Mouse (Mus musculus): ENCODE measurements around the gene Olfr187.
"Not testable (repeated sequence)": the region's sequence is repeated elsewhere in the genome, so short reads cannot be mapped to it uniquely, and the experiment has no call there.

Gene Olfr187

DNA sequence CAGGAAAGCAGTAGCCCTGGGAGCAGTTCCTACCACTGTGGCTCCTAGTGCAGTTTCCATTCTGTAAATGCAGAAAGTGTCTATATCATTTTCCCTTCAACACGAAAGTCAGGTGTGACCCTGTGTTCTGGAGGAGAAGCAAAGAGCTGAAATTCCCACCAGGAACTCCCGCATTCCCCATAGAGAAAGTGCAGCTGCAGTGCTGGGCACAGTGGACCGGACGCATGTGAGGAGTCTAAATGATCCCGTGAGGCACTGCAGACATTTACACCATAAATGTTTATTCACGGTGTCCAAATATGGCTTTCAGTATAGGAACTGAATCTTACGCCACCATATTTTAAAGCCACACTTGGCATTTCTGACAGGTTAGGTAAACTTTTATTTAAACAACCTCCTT, at the start of gene Olfr187:
Gene Olfr187, minus strand, starts transcription at position 58 of the 400 bp plus-strand sequence.
- DNase-seq (ENCODE audit: low spot score) = no peak

DNA sequence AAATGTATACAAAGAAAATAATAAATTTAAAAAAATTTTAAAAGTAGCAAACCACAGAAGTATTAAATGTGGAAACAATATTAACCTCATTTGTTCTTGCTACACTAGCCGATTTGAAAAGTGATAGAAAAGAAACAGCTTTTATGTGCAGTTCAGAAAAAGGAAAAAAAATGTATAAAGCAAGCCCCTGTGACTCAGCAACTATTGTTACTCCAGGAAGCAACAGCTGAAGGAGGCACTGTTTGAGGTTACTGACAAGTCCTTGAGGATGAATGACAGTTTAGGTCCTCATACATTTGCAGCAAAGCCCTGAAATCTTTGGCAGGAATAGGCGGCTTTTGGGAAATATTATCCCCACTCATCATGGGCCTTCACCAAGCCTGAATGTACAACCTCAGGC, 41.5 kb upstream of the Olfr187 start:
- DNase-seq (ENCODE audit: low spot score) = not testable (repeated sequence)

DNA sequence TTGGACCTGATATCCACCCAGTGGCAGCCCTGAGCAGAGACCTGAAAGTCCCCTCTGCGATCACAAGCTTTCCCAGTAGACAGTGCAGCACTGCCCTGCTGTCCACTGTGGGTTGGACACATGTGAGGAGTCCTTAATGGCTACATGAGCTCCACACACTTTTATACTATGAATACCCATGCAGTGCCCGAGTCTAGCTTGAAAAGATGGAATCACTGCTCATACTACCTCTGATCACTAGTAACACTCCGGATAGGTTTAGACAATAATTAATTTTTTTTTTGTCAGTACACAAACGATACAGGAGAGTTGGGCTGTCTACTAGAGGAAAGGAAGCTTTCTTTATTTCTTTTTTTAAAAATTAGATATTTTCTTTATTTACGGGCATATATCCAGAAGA, 38.3 kb upstream of the Olfr187 start, which contains the start of gene Olfr190:
Gene Olfr190, minus strand, starts transcription at position 101 of the 400 bp plus-strand sequence.
- DNase-seq (ENCODE audit: low spot score) = no peak

DNA sequence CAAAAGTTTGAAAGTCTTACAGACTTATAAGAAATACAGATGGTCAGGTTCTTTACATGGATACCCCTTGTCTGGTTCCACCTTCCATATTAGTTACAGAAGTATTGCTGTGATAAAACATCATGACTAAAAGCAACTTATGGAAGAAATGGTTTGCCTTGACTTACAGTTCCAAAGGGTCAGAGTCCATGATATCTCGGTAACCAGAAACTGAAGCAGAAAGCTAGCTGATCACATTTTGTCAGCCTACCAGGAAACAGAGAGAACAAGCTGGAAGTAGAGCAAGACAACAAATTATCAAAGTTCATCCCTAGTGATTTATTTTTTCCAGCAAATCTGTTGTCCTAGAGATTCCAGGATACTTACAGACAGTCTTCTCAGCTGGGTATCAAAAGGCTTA, 34.0 kb upstream of the Olfr187 start:
- DNase-seq (ENCODE audit: low spot score) = no peak

DNA sequence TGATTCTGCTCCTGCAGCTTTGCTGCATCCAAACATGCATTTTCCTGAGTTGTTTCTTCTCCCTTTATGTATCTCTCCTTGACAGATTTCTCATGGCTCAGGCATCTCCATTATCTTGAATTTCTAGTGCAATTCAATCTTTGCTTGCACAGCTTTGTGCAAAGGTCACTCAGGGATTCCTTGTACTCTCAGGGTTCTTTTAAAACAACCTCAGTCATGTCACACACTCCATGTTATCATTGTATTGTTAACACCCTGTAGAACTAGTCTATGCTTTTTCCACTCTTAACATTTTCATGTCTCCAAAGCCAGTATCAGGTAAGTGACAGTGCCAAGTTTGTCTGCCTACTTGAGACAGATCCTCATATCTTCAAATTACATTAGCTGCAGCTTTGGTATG, 32.2 kb upstream of the Olfr187 start:
- no peak for DNase-seq (ENCODE audit: low spot score)

DNA sequence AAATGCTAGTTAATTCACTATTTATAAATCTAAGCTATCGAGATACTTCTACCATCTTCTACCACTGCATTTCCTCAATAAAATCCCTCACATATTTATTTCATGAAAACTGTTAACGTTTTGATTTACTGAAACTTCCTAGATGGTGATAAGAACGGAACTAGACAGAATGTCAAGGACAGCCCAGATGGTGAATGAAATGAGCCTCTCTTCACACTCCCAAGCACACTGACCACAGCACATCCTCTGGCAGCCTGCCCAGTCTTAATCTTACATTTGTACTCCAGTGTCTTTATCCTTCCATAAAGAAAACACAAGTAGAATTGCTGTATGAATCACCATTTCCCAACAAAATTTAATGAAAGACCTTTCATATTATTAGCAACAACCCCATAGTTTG, 22.8 kb upstream of the Olfr187 start:
- DNase-seq (ENCODE audit: low spot score) = not testable (repeated sequence)

DNA sequence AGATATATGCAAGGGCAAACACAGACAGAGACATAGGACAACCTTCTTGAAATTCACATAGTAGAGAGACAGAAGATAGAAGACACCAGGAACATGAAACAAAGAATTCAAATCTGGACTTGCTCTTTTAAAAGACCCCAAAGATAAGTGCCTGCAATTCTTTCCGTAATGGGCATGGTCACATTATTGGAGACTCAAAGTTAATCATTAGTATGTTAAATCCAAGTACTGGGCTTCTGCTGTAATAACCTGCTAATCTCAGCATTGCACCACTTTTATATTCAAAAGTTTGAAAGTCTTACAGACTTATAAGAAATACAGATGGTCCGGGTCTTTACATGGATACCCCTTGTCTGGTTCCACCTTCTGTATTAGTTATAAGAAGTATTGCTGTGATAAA, 9.7 kb upstream of the Olfr187 start:
- not testable (repeated sequence) for DNase-seq (ENCODE audit: low spot score)

DNA sequence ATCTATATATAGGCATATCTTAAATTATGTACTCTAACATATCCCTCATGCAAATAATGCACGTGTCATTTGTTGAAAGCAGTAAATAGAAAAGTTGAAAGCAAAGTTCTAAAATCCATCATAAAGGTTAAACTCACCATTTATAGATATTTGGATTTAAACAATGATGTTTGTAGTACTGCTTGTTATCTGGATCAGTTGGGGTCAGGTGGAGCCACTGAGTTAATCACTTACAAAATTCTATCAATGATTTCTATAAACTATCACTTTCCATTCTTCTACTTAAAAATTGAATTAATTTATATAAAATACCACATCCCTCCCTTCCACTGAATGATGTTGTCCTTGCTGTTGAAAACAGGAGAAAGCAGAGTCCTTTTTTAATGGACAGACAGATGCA, 9.3 kb upstream of the Olfr187 start:
- DNase-seq (ENCODE audit: low spot score) = no peak

DNA sequence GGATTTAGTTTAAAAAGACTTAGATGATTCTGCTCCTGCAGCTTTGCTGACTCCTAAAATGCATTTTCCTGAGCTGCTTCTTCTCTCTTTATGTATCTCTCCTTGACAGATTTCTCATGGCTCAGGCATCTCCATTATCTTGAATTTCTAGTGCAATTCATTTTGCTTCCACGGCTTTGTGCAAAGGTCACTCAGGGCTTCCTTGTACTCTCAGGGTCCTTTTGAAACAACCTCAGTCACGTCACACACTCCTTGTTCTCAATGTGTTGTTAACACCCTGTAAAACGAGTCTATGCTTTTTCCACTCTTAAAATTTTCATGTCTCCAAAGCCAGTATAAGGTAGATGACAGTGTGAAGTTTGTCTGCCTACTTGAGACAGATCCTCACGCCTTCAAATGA, 8.0 kb upstream of the Olfr187 start:
- DNase-seq (ENCODE audit: low spot score) = no peak

DNA sequence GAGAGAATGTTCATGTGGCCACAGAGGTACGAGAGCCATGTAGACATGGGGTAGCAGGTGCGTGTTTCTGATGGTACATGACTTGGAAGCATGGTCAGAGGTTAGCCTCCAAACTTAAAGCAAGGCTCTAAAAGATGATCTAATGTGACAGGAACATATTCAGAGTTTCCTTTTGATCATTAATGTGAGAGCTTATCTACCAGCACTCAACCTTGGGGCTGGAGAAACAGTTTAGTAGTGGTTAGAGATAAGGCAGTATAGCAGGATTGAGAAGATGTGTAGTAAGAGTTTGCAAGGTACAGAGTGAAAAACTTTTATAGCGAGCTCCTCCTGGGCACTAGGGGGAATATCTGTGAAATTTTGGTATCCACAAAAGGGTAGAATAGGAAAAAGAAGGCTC, 6.3 kb upstream of the Olfr187 start:
- DNase-seq (ENCODE audit: low spot score) = no peak

DNA sequence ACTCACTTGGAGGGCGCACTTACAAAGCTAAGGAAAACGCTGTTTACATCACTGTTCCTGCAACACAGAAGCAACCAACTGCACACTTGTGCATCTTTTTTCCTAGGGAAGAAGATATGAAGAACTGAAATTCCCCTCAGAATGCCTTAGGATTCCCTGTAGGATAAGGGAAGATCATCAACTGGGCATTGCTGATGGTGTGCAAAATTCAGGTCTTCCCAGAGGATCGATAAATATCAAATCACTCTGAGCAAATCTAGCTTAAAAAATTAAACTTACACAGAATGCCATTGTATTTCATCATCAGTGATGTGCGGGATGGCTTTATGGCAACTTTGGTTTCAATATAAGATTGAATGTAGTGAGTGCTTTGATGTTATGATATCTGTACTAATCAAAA, 9.4 kb downstream of the Olfr187 start, which contains the start of gene Olfr186:
Gene Olfr186, minus strand, starts transcription at position 101 of the 400 bp plus-strand sequence.
- DNase-seq (ENCODE audit: low spot score) = no peak

DNA sequence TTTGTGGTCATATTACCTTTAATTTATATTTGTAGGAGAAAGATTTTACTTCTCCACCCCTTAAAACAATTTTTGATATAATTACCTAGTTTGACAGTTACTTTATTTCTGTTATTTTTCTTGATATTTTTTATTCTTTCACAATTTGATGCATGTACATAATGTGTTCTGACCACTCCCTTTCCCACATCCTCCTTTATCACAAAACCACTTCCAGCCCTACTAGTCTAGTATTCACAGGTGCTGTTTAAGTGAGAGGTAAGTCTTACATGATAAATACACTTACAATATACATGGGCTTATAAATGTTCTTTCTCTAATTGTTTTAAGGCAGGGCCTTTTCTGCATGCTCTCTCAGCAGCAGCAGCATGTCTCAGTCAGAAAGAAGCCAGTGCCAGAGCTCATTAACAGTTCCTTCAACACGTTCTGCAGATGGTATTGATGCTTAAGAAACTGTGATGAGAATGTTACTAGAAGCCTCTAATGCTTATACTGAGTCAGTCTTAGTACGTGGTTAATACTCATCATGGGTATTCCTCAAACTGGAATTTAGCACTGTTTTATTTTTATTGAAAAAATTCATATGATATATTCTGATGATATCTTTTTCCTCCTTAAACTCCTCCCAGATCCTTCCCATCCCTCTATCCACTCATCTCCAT, 26.1 kb downstream of the Olfr187 start:
- no peak for DNase-seq (ENCODE audit: low spot score)

DNA sequence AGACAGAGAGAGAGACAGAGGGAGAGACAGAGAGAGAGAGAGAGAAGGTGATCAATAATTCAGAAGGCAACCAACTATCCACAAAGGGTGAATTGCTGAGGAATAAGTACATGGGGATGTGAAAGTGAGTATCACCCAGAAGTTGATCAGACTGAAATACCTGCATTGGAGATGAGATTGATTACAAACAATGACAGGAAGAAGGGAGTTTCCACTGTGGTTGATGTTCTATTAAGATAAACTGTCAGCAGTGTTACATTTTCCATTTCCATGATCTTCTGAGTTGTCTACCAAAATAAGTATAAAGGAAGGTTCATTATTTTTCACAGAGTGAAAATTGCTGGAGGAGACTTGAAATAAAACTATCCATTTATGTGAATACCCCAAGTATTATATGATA, 32.4 kb downstream of the Olfr187 start:
- no peak for DNase-seq (ENCODE audit: low spot score)

DNA sequence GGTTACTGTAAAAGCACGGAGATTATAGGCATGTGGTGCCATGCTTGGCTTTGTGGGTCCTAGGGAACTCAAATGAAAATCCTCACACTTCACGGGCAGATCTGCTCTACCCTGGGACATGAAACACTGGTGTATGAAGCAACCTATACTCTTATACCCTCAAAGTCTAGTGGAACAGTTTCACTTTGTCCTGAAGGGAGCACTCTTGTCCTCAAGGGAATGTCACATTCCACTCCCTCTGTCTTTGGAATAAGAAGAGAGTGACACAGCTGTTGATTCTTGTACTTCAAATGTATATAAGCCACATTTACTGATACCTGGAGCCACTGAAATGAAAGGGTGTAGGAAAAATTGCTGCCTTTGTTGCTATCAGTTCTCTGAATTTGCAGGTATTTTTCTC, 44.5 kb downstream of the Olfr187 start, which contains the start of gene Olfr183:
Gene Olfr183, plus strand, starts transcription at position 301 of the 400 bp plus-strand sequence.
- DNase-seq (ENCODE audit: low spot score) = no peak
